ENCODE assay signal across 9 mouse cellular contexts in the genomic region with DNA sequence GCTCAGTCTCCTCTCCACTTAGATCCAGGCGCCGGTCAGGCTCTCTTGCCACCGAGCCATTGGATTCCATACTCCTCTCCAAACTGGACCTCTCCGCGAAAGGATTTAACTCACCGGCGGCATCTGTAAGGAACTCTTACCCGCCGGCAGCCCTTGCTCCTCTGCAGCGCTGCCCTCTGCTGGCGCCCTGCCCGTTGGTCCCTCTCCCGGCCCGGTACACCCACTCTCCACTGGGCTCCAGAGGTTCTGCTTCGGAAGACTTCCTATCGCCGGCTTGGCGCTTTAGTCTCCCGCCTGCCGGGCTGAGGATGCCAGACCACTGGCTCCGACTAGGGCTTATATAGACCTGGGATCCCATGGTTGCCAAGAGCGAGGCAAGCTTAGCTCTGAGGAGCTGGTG. TPM values are rescaled to one million over a fixed set of nuclear protein-coding genes. Genes with fewer than 3 reads are reported as not detected.
DNase-seq lines count a peak whose midpoint lies in the region; ATAC-seq and TF ChIP-seq lines count a peak whose summit lies in the region.
"Had no signal": no experiment of that assay in that cellular context is flagged by ENCODE, and none has a peak within 500 bp of the region (broad histone marks: within the 10 kb centered on the region; RNA-seq: fewer than 3 reads in every experiment).

No protein-coding gene starts in this region.

- no peaks in the 10 kb centered on the region for H3K9me3 ChIP-seq in embryonic facial prominence, embryonic 12.5 days
- H3K9me3 ChIP-seq in hindbrain, embryonic 13.5 days, result no peaks in the 10 kb centered on the region
- no peaks in the 10 kb centered on the region for H3K9me3 ChIP-seq in lung, embryonic 16.5 days (ENCODE audit: control insufficient read depth, low read length)
- no peaks in the 10 kb centered on the region for H3K9me3 ChIP-seq in stomach, postnatal 0 days (ENCODE audit: control insufficient read depth, low read length)

- 2% methylated on average over 22 of the region's 22 CpGs for WGBS in thymus, adult 2 months
- WGBS in embryonic facial prominence, embryonic 12.5 days, result under 1% methylated on average over 22 of the region's 22 CpGs
- WGBS in hindbrain, embryonic 13.5 days, result under 1% methylated on average over 22 of the region's 22 CpGs
- 0% methylated on average over 22 of the region's 22 CpGs for WGBS in lung, embryonic 16.5 days
- 2% methylated on average over 22 of the region's 22 CpGs for WGBS in stomach, postnatal 0 days

- no peak for TF ChIP-seq POLR2A in thymus, adult 2 months (IDR thresholded peaks at IDR 0.05; ENCODE audit: control insufficient read depth, extremely low read depth, insufficient read depth, low read length, poor library complexity)

- no peak overlapping the region for H3K4me3 ChIP-seq in thymus, adult 2 months (ENCODE audit: control insufficient read depth, insufficient read depth, low read length)
- peak overlapping the region; percentile 28 for H3K4me3 ChIP-seq in embryonic facial prominence, embryonic 12.5 days
- peak overlapping the region; percentile 26 for H3K4me3 ChIP-seq in hindbrain, embryonic 13.5 days
- H3K4me3 ChIP-seq in lung, embryonic 16.5 days (ENCODE audit: low read length), result no peak overlapping the region
- peak overlapping the region; percentile 15; the same call in 1 of the 2 replicates for H3K4me3 ChIP-seq in stomach, postnatal 0 days (ENCODE audit: low read depth, low read length)

- peak; percentile 26 for DNase-seq in thymus, adult 2 months
- no peak for DNase-seq in thymus, adult 18-20 months
- peak; percentile 60 for DNase-seq in stomach, postnatal 0 days (ENCODE audit: low spot score)
- no peak for DNase-seq in layer of hippocampus, adult 9-11 months

- H3K27ac ChIP-seq in thymus, adult 2 months (ENCODE audit: control insufficient read depth, insufficient read depth, low read length), result no peak overlapping the region
- no peak overlapping the region for H3K27ac ChIP-seq in embryonic facial prominence, embryonic 12.5 days
- peak overlapping the region; percentile 41; the same call in 1 of the 2 replicates for H3K27ac ChIP-seq in hindbrain, embryonic 13.5 days
- H3K27ac ChIP-seq in lung, embryonic 16.5 days (ENCODE audit: low read length), result no peak overlapping the region
- no peak overlapping the region for H3K27ac ChIP-seq in stomach, postnatal 0 days (replicated peaks)

- no peaks in the 10 kb centered on the region for H3K36me3 ChIP-seq in thymus, adult 2 months (ENCODE audit: control insufficient read depth, insufficient read depth, low read length)
- no peaks in the 10 kb centered on the region for H3K36me3 ChIP-seq in embryonic facial prominence, embryonic 12.5 days
- no peaks in the 10 kb centered on the region for H3K36me3 ChIP-seq in hindbrain, embryonic 13.5 days
- H3K36me3 ChIP-seq in lung, embryonic 16.5 days (ENCODE audit: control insufficient read depth, insufficient read depth, low read length), result no peaks in the 10 kb centered on the region
- H3K36me3 ChIP-seq in stomach, postnatal 0 days (ENCODE audit: control insufficient read depth, insufficient read depth, low read length), result no peaks in the 10 kb centered on the region

- H3K27me3 ChIP-seq in thymus, adult 2 months (ENCODE audit: control insufficient read depth, insufficient read depth, low read length), result peaks cover 46% of the 10 kb centered on the region
- H3K27me3 ChIP-seq in embryonic facial prominence, embryonic 12.5 days, result peaks cover 100% of the 10 kb centered on the region
- peaks cover 100% of the 10 kb centered on the region for H3K27me3 ChIP-seq in hindbrain, embryonic 13.5 days
- peaks cover 97% of the 10 kb centered on the region for H3K27me3 ChIP-seq in lung, embryonic 16.5 days (ENCODE audit: control insufficient read depth, insufficient read depth, low read depth, low read length)
- peaks cover 46% of the 10 kb centered on the region for H3K27me3 ChIP-seq in stomach, postnatal 0 days (ENCODE audit: control insufficient read depth, insufficient read depth, low read length)

- TF ChIP-seq CTCF in thymus, adult 2 months (IDR thresholded peaks at IDR 0.05; ENCODE audit: borderline replicate concordance, control insufficient read depth, extremely low read depth, insufficient read depth, low read length, poor library complexity), result no peak
- peak; percentile 57 for TF ChIP-seq CTCF in stomach, postnatal 0 days (IDR thresholded peaks at IDR 0.05; ENCODE audit: low read depth)

- H3K9ac ChIP-seq in embryonic facial prominence, embryonic 12.5 days, result no peak overlapping the region
- 0 out of 2 replicates have a peak overlapping the region, but pooled peaks have one; percentile 15 for H3K9ac ChIP-seq in hindbrain, embryonic 13.5 days
- no peak overlapping the region for H3K9ac ChIP-seq in lung, embryonic 16.5 days (ENCODE audit: low read length)
- no peak overlapping the region for H3K9ac ChIP-seq in stomach, postnatal 0 days (ENCODE audit: low read length)

- no peak for ATAC-seq in embryonic facial prominence, embryonic 12.5 days (ENCODE audit: insufficient number of reproducible peaks, insufficient read depth, low FRiP score, low TSS enrichment)
- no peak for ATAC-seq in hindbrain, embryonic 13.5 days (ENCODE audit: low FRiP score)
- ATAC-seq in lung, embryonic 16.5 days (ENCODE audit: low read depth), result peak; percentile 24; the same call in 1 of the 2 replicates
- no peak for ATAC-seq in stomach, postnatal 0 days (ENCODE audit: low FRiP score, low TSS enrichment)

- H3K4me2 ChIP-seq in embryonic facial prominence, embryonic 12.5 days (replicated peaks), result peak overlapping the region; percentile 42
- H3K4me2 ChIP-seq in hindbrain, embryonic 13.5 days, result peak overlapping the region; percentile 45
- H3K4me2 ChIP-seq in lung, embryonic 16.5 days (ENCODE audit: low read depth, low read length), result no peak overlapping the region
- no peak overlapping the region for H3K4me2 ChIP-seq in stomach, postnatal 0 days (replicated peaks; ENCODE audit: low read depth)

- no peak for TF ChIP-seq EP300 in stomach, postnatal 0 days (optimal IDR thresholded peaks at IDR 0.05)

- H3K4me1 ChIP-seq in thymus, adult 2 months (replicated peaks; ENCODE audit: control insufficient read depth, insufficient read depth, low read length), result no peaks in the 10 kb centered on the region
- H3K4me1 ChIP-seq in embryonic facial prominence, embryonic 12.5 days, result peaks cover 34% of the 10 kb centered on the region
- H3K4me1 ChIP-seq in hindbrain, embryonic 13.5 days (replicated peaks), result peaks cover 66% of the 10 kb centered on the region
- H3K4me1 ChIP-seq in lung, embryonic 16.5 days (replicated peaks; ENCODE audit: control insufficient read depth, insufficient read depth, low read length), result peaks cover 16% of the 10 kb centered on the region
- H3K4me1 ChIP-seq in stomach, postnatal 0 days (replicated peaks; ENCODE audit: control insufficient read depth, insufficient read depth), result peaks cover 3% of the 10 kb centered on the region; the same call in 1 of the 2 replicates

RNA-seq across cellular contexts. Expression of gene Prdm12, which starts 2.0 kb away (rescaled TPM):
- 0.04 and 0.06 TPM in 2 replicates for polyA plus RNA-seq in thymus, adult 2 months (2012; rRNA removed)
- 9.4 and 14.9 TPM in 2 replicates for polyA plus RNA-seq in embryonic facial prominence, embryonic 12.5 days (2016; fragmentation: Nextera tagmentation; extraction: Ambion mirVana)
- 2.2 and 4.0 TPM in 2 replicates for polyA plus RNA-seq in hindbrain, embryonic 13.5 days (2015; fragmentation: Nextera tagmentation; extraction: Ambion mirVana)
- not detected in 2 replicates for polyA plus RNA-seq in lung, embryonic 16.5 days (2015; fragmentation: Nextera tagmentation; extraction: Ambion mirVana)
- not detected in 2 replicates for polyA plus RNA-seq in stomach, postnatal 0 days (2015; fragmentation: Nextera tagmentation; extraction: Ambion mirVana)
- polyA plus RNA-seq: liver, adult 2 months; stomach, embryonic 16.5 days had no signal

RNA-seq across cellular contexts. Expression of gene Exosc2, which starts 32.7 kb away (rescaled TPM):
- 24.2 and 27.9 TPM in 2 replicates for polyA plus RNA-seq in thymus, adult 2 months (2012; rRNA removed)
- polyA plus RNA-seq in embryonic facial prominence, embryonic 12.5 days (2016; fragmentation: Nextera tagmentation; extraction: Ambion mirVana), result 79.6 and 79.7 TPM in 2 replicates
- polyA plus RNA-seq in hindbrain, embryonic 13.5 days (2015; fragmentation: Nextera tagmentation; extraction: Ambion mirVana), result 41.3 and 43.4 TPM in 2 replicates
- 55.1 and 56.5 TPM in 2 replicates for polyA plus RNA-seq in lung, embryonic 16.5 days (2015; fragmentation: Nextera tagmentation; extraction: Ambion mirVana)
- polyA plus RNA-seq in stomach, postnatal 0 days (2015; fragmentation: Nextera tagmentation; extraction: Ambion mirVana), result 22.2 and 23.4 TPM in 2 replicates

RNA-seq across cellular contexts. Expression of gene Abl1, which starts 50.4 kb away (rescaled TPM):
- 93.4 and 105 TPM in 2 replicates for polyA plus RNA-seq in thymus, adult 2 months (2012; rRNA removed)
- polyA plus RNA-seq in embryonic facial prominence, embryonic 12.5 days (2016; fragmentation: Nextera tagmentation; extraction: Ambion mirVana), result 64.8 and 67.5 TPM in 2 replicates
- polyA plus RNA-seq in hindbrain, embryonic 13.5 days (2015; fragmentation: Nextera tagmentation; extraction: Ambion mirVana), result 19.7 and 21.7 TPM in 2 replicates
- 37.6 and 39.1 TPM in 2 replicates for polyA plus RNA-seq in lung, embryonic 16.5 days (2015; fragmentation: Nextera tagmentation; extraction: Ambion mirVana)
- 11.1 and 11.5 TPM in 2 replicates for polyA plus RNA-seq in stomach, postnatal 0 days (2015; fragmentation: Nextera tagmentation; extraction: Ambion mirVana)

Comparison
In these comparisons a context has a peak if more than half of its experiments do, and no peak if none do; other contexts are left out.
1. DNase-seq: peak in thymus, adult 2 months (single experiment) and stomach, postnatal 0 days (single experiment); none in thymus, adult 18-20 months (0 of 2) and layer of hippocampus, adult 9-11 months (single experiment).
2. H3K4me3 ChIP-seq: peak in embryonic facial prominence, embryonic 12.5 days (single experiment), hindbrain, embryonic 13.5 days (single experiment) and stomach, postnatal 0 days (single experiment); none in thymus, adult 2 months (single experiment) and lung, embryonic 16.5 days (single experiment).
3. H3K4me2 ChIP-seq: peak in embryonic facial prominence, embryonic 12.5 days (single experiment) and hindbrain, embryonic 13.5 days (single experiment); none in lung, embryonic 16.5 days (single experiment) and stomach, postnatal 0 days (single experiment).